Mouse (Mus musculus) heart, embryonic 11.5 days (tissue): ENCODE data around the gene Epo. TPM values are rescaled to one million over a fixed set of nuclear protein-coding genes. Genes with fewer than 3 reads are reported as not detected.

Source experiments
- ATAC-seq: fragments of 200-750 bp; cut with Nextera tagmentation; replicated peaks from 2 replicates; pipeline ENCODE4 v1.8.0; 2017; ENCODE audit warnings: moderate library complexity; ENCODE audit not compliant: insufficient number of reproducible peaks, low FRiP score, low TSS enrichment
- H3K27ac ChIP-seq: fragments of 300-500 bp; sonication (generic); 2 replicates; pipeline ENCODE4 v1.5.1; 2014; ENCODE audit warnings: mild to moderate bottlenecking, low read depth, low read length
- H3K27me3 ChIP-seq: fragments of 300-500 bp; sonication (generic); 2 replicates; pipeline ENCODE4 v1.6.1; 2014; ENCODE audit warnings: mild to moderate bottlenecking, low read length, mixed read lengths; ENCODE audit not compliant: control insufficient read depth, insufficient read depth
- H3K36me3 ChIP-seq: fragments of 300-500 bp; sonication (generic); 2 replicates; pipeline ENCODE4 v1.6.1; 2014; ENCODE audit warnings: mild to moderate bottlenecking, low read length, moderate library complexity, mixed read lengths; ENCODE audit not compliant: control insufficient read depth, insufficient read depth
- H3K4me1 ChIP-seq: fragments of 300-500 bp; sonication (generic); 2 replicates; pipeline ENCODE4 v1.6.1; 2014; ENCODE audit warnings: low read length; ENCODE audit not compliant: control insufficient read depth, insufficient read depth
- H3K4me2 ChIP-seq: fragments of 300-500 bp; sonication (generic); 2 replicates; pipeline ENCODE4 v1.6.1; 2014; ENCODE audit warnings: mild to moderate bottlenecking, moderate library complexity
- H3K4me3 ChIP-seq: fragments of 300-500 bp; sonication (generic); 2 replicates; pipeline ENCODE4 v1.5.1; 2014; ENCODE audit warnings: low read depth, low read length
- H3K9ac ChIP-seq: fragments of 300-500 bp; sonication (generic); 2 replicates; pipeline ENCODE4 v1.6.1; 2014; ENCODE audit warnings: mild to moderate bottlenecking, low read depth, low read length, moderate library complexity
- H3K9me3 ChIP-seq: fragments of 300-500 bp; sonication (generic); replicated peaks from 2 replicates; pipeline ENCODE4 v1.6.1; 2016; ENCODE audit warnings: low read length; ENCODE audit not compliant: control insufficient read depth
- WGBS: fragments of 180-500 bp; shearing (Covaris S2); extraction: QIAGEN DNeasy Blood & Tissue Kit; methylation state at CpG from one replicate; pipeline ENCODE4 v1.1.7; 2014; ENCODE audit not compliant: insufficient replicate concordance; 5-methylcytosine and 5-hydroxymethylcytosine counted together
- microRNA-seq: library from miRNA; unstranded; fragments of <30 nt; microRNA quantifications from one replicate; pipeline ENCODE4, GENCODE M21; 2016; ENCODE audit warnings: borderline number of aligned reads
- polyA plus RNA-seq: library from polyadenylated mRNA; unstranded; fragments of >200 nt; fragmentation: Nextera tagmentation; extraction: Ambion mirVana; gene quantifications from 2 replicates; pipeline ENCODE4 v1.2.1, GENCODE M21; 2014

Epo gene
- polyA plus RNA-seq, 1 experiment from 2014 or later: not detected

GRCm38 (mm10) chr5:137465049-137465448 lies 68.0 kb downstream of the Epo start:
- H3K9me3 ChIP-seq: no peaks in the 10 kb centered on the region
- 45% methylated on average over 3 of the region's 3 CpGs for WGBS
- no peaks in the 10 kb centered on the region for H3K4me1 ChIP-seq
- no peak overlapping the region for H3K27ac ChIP-seq
- H3K4me2 ChIP-seq: no peak overlapping the region
- no peak overlapping the region for H3K9ac ChIP-seq
- no peaks in the 10 kb centered on the region for H3K27me3 ChIP-seq
- ATAC-seq: no peak
- H3K4me3 ChIP-seq: no peak overlapping the region
- no peaks in the 10 kb centered on the region for H3K36me3 ChIP-seq

- WGBS: 61% methylated on average over 7 of the region's 7 CpGs
- Histone ChIP-seq H3K36me3 (no peaks in the 10 kb centered on the region), H3K27me3 (no peaks in the 10 kb centered on the region), H3K4me1 (no peaks in the 10 kb centered on the region), H3K9ac (no peak overlapping the region), H3K9me3 (no peaks in the 10 kb centered on the region), H3K4me2 (no peak overlapping the region), H3K27ac (no peak overlapping the region), H3K4me3 (no peak overlapping the region)
- no peak for ATAC-seq
Observed at GRCm38 (mm10) chr5:137455866-137456591, 77.0 kb downstream of the Epo start.

- H3K4me3 ChIP-seq: no peak overlapping the region
- no peaks in the 10 kb centered on the region for H3K4me1 ChIP-seq
- no peaks in the 10 kb centered on the region for H3K9me3 ChIP-seq
- no peaks in the 10 kb centered on the region for H3K36me3 ChIP-seq
- WGBS: 75% methylated on average over 6 of the region's 6 CpGs
- no peak overlapping the region for H3K4me2 ChIP-seq
- no peak overlapping the region for H3K27ac ChIP-seq
- no peak overlapping the region for H3K9ac ChIP-seq
- H3K27me3 ChIP-seq: no peaks in the 10 kb centered on the region
- ATAC-seq: no peak
Observed at GRCm38 (mm10) chr5:137455206-137455605, 77.8 kb downstream of the Epo start.

DNA sequence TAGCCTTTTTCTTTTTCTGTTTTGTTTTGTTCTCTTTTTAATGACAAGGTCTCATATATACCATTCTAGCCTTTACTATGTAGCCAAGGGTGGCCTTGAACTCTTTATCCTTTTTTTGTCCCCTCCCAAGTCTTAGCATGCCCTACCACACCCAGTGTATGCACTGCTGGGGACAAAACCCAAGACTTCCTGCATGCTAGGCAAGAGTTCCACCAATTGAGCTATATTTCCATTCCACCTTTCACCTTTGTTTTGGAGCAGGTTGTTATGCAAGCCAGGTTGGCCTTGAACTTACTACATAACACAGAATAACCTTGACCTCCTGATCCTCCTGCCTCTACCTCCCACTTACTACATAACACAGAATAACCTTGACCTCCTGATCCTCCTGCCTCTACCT lies 87.5 kb downstream of the Epo start:
- no peaks in the 10 kb centered on the region for H3K9me3 ChIP-seq
- no peak for ATAC-seq
- H3K27me3 ChIP-seq: no peaks in the 10 kb centered on the region
- no peak overlapping the region for H3K9ac ChIP-seq
- H3K27ac ChIP-seq: no peak overlapping the region
- no peak overlapping the region for H3K4me2 ChIP-seq
- H3K4me1 ChIP-seq: no peaks in the 10 kb centered on the region
- H3K36me3 ChIP-seq: no peaks in the 10 kb centered on the region
- no peak overlapping the region for H3K4me3 ChIP-seq

GRCm38 (mm10) chr5:137440216-137440855 lies 92.7 kb downstream of the Epo start:
- no peaks in the 10 kb centered on the region for H3K36me3 ChIP-seq
- 78% methylated on average over 11 of the region's 11 CpGs for WGBS
- no peak overlapping the region for H3K27ac ChIP-seq
- H3K4me2 ChIP-seq: no peak overlapping the region
- no peaks in the 10 kb centered on the region for H3K9me3 ChIP-seq
- no peak overlapping the region for H3K4me3 ChIP-seq
- no peaks in the 10 kb centered on the region for H3K4me1 ChIP-seq
- no peaks in the 10 kb centered on the region for H3K27me3 ChIP-seq
- no peak for ATAC-seq
- H3K9ac ChIP-seq: no peak overlapping the region

DNA sequence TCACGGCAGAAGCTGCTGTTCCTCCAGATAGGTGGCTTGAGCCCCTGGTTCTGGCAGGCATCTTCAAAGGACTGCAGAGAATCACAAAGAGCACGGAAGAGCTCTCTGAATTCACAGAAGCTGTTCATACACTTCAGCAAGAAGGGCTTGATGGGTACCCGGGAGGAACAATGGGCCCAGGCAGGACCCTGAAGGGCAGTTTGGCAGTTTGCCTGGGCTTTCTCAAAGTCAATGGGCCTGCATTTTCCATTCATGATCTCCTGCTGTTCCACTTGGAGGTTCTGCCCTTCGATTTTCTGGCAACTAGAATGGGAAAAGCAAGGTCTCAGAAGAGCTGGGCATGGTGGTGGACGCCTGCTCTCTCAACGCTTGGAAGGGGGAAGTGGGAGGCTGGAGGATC lies 99.2 kb downstream of the Epo start:
- no peaks in the 10 kb centered on the region for H3K27me3 ChIP-seq
- no peak overlapping the region for H3K9ac ChIP-seq
- H3K36me3 ChIP-seq: no peaks in the 10 kb centered on the region
- no peaks in the 10 kb centered on the region for H3K9me3 ChIP-seq
- H3K27ac ChIP-seq: no peak overlapping the region
- ATAC-seq: no peak
- 56% methylated on average over 6 of the region's 6 CpGs for WGBS
- H3K4me1 ChIP-seq: no peaks in the 10 kb centered on the region
- no peak overlapping the region for H3K4me3 ChIP-seq
- no peak overlapping the region for H3K4me2 ChIP-seq

Small RNA genes within 50 kb of the gene (microRNA-seq; reads per million reads assigned to microRNA genes)
- gene Mir6418: 1.0 reads per million, percentile 13 among the genes with 10 or more reads in this experiment

Other genes starting within 250 kb of the Epo start
- 20.3 and 22.2 TPM in 2 replicates for gene Ache, start 245.7 kb downstream of the Epo start, polyA plus RNA-seq
- gene Ufsp1, start 238.6 kb downstream of the Epo start, polyA plus RNA-seq: 9.1 and 10.3 TPM in 2 replicates
- 92.0 and 96.9 TPM in 2 replicates for gene Srrt, start 225.6 kb downstream of the Epo start, polyA plus RNA-seq
- gene Trip6, start 218.8 kb downstream of the Epo start, polyA plus RNA-seq: 36.7 and 41.1 TPM in 2 replicates
- 5.1 and 5.6 TPM in 2 replicates for gene Slc12a9, start 199.6 kb downstream of the Epo start, polyA plus RNA-seq
- 27.3 and 35.6 TPM in 2 replicates for gene Ephb4, start 183.1 kb downstream of the Epo start, polyA plus RNA-seq
- 0.03 and 0.11 TPM in 2 replicates for gene Zan, start 56.2 kb downstream of the Epo start, polyA plus RNA-seq
- gene Pop7, start 30.7 kb downstream of the Epo start, polyA plus RNA-seq: 46.5 and 50.0 TPM in 2 replicates
- gene Gigyf1, start 14.7 kb downstream of the Epo start, polyA plus RNA-seq: 6.8 and 9.5 TPM in 2 replicates
- gene Gnb2, start 268 bp upstream of the Epo start, polyA plus RNA-seq: 307 and 318 TPM in 2 replicates
- gene Actl6b, start 20.3 kb upstream of the Epo start, polyA plus RNA-seq: 0.65 and 1.0 TPM in 2 replicates
- 2.3 and 3.5 TPM in 2 replicates for gene Tfr2, start 36.6 kb upstream of the Epo start, polyA plus RNA-seq
- gene Mospd3, start 67.8 kb upstream of the Epo start, polyA plus RNA-seq: 13.9 and 16.0 TPM in 2 replicates
- gene Pcolce, start 80.5 kb upstream of the Epo start, polyA plus RNA-seq: 120 and 134 TPM in 2 replicates
- not detected in 2 replicates for gene Fbxo24, start 95.8 kb upstream of the Epo start, polyA plus RNA-seq
- 26.0 and 28.0 TPM in 2 replicates for gene Lrch4, start 95.9 kb upstream of the Epo start, polyA plus RNA-seq
- 5.9 and 6.5 TPM in 2 replicates for gene Gm20605, start 95.9 kb upstream of the Epo start, polyA plus RNA-seq
- gene Sap25, start 108.1 kb upstream of the Epo start, polyA plus RNA-seq: 3.9 and 5.6 TPM in 2 replicates
- gene Irs3, start 112.5 kb upstream of the Epo start, polyA plus RNA-seq: 0.23 TPM in 2 replicates
- 19.9 TPM in 2 replicates for gene Agfg2, start 151.5 kb upstream of the Epo start, polyA plus RNA-seq
- gene Nyap1, start 208.4 kb upstream of the Epo start, polyA plus RNA-seq: 0.47 and 1.0 TPM in 2 replicates
- 139 and 147 TPM in 2 replicates for gene Tsc22d4, start 212.5 kb upstream of the Epo start, polyA plus RNA-seq
- 29.9 and 35.3 TPM in 2 replicates for gene Ppp1r35, start 245.6 kb upstream of the Epo start, polyA plus RNA-seq